Mouse (Mus musculus) thymus, adult 2 months (tissue): Measurements from ENCODE around the gene Zc2hc1c.

Experiments used
- CTCF ChIP-seq: fragments of 200-500 bp; IDR thresholded peaks from 2 replicates; pipeline ENCODE4 v1.5.1; 2012; ENCODE audit warnings: mild to moderate bottlenecking, control low read depth, low read length, moderate library complexity, borderline replicate concordance; ENCODE audit not compliant: control insufficient read depth, poor library complexity, insufficient read depth; ENCODE audit errors: extremely low read depth
- POLR2A ChIP-seq: fragments of 200-500 bp; IDR thresholded peaks from 2 replicates; pipeline ENCODE4 v1.6.1; 2012; ENCODE audit warnings: mild to moderate bottlenecking, low read length, control low read depth, moderate library complexity; ENCODE audit not compliant: control insufficient read depth, poor library complexity, insufficient read depth; ENCODE audit errors: extremely low read depth

- TF ChIP-seq CTCF (no peak), POLR2A (no peak)
Observed at GRCm38 (mm10) chr12:85345559-85345958, 57.2 kb downstream of the Zc2hc1c start.
